Mouse (Mus musculus): ENCODE data around the gene Tanc1. TPM values are rescaled to one million over a fixed set of nuclear protein-coding genes. Genes with fewer than 3 reads are reported as not detected.

Gene Tanc1
- total RNA-seq, 2 experiments from 2014 or later: 118 to 124 TPM

- Histone ChIP-seq H3K4me3 (no peak overlapping the region), H3K27ac (no peak overlapping the region)
- TF ChIP-seq CTCF (conservative IDR thresholded peaks at IDR 0.05): no peak
- DNase-seq (ENCODE audit: low spot score in 2 of 2): no peak
Observed at GRCm38 (mm10) chr2:59680736-59681135, 68.9 kb downstream of the Tanc1 start.

- no peak overlapping the region for H3K27ac ChIP-seq
- TF ChIP-seq CTCF (conservative IDR thresholded peaks at IDR 0.05): no peak
- no peak overlapping the region for H3K4me3 ChIP-seq
- no peak for DNase-seq (ENCODE audit: low spot score in 2 of 2)
Observed at GRCm38 (mm10) chr2:59681181-59681580, 69.3 kb downstream of the Tanc1 start.

GRCm38 (mm10) chr2:59684864-59685605 is 73.2 kb downstream of the Tanc1 start:
- no peak overlapping the region for H3K4me3 ChIP-seq
- no peak for DNase-seq (ENCODE audit: low spot score in 2 of 2)

GRCm38 (mm10) chr2:59685606-59685950 is 73.7 kb downstream of the Tanc1 start:
- Histone ChIP-seq H3K27ac (peak overlapping the region; percentile 18; the same call in 1 of the 2 replicates), H3K4me3 (no peak overlapping the region)
- no peak for DNase-seq (ENCODE audit: low spot score in 2 of 2)
- TF ChIP-seq CTCF (conservative IDR thresholded peaks at IDR 0.05): no peak

More at GRCm38 (mm10) chr2:59684864-59685605, 73.2 kb downstream of the Tanc1 start:
- peak overlapping the region; percentile 33; the same call in 1 of the 2 replicates for H3K27ac ChIP-seq
- TF ChIP-seq CTCF (conservative IDR thresholded peaks at IDR 0.05): no peak

GRCm38 (mm10) chr2:59688261-59689104 is 76.6 kb downstream of the Tanc1 start:
- Histone ChIP-seq H3K27ac (peak overlapping the region; percentile 37), H3K4me3 (no peak overlapping the region)
- TF ChIP-seq CTCF (conservative IDR thresholded peaks at IDR 0.05): no peak; the same call in 1 of the 2 replicates
- no peak for DNase-seq (ENCODE audit: low spot score in 2 of 2)

- DNase-seq (ENCODE audit: low spot score in 2 of 2): no peak
- no peak overlapping the region for H3K4me3 ChIP-seq
- peak overlapping the region; percentile 12; the same call in 1 of the 2 replicates for H3K27ac ChIP-seq
- TF ChIP-seq CTCF (conservative IDR thresholded peaks at IDR 0.05): no peak
Observed at GRCm38 (mm10) chr2:59691112-59691511, 79.3 kb downstream of the Tanc1 start.

- H3K4me3 ChIP-seq: no peak overlapping the region
- DNase-seq (ENCODE audit: low spot score in 2 of 2): no peak
- no peak for TF ChIP-seq CTCF (conservative IDR thresholded peaks at IDR 0.05)
Observed at GRCm38 (mm10) chr2:59693473-59693872, 81.6 kb downstream of the Tanc1 start.

GRCm38 (mm10) chr2:59697123-59697522 is 85.3 kb downstream of the Tanc1 start:
- Histone ChIP-seq H3K4me3 (no peak overlapping the region), H3K27ac (peak overlapping the region; percentile 69)
- TF ChIP-seq CTCF (conservative IDR thresholded peaks at IDR 0.05): no peak
- no peak for DNase-seq (ENCODE audit: low spot score in 2 of 2)

More at GRCm38 (mm10) chr2:59693473-59693872, 81.6 kb downstream of the Tanc1 start:
- H3K27ac ChIP-seq: peak overlapping the region; percentile 76

GRCm38 (mm10) chr2:59697722-59698634 is 86.1 kb downstream of the Tanc1 start:
- DNase-seq (ENCODE audit: low spot score in 2 of 2): no peak
- peak overlapping the region; percentile 69 for H3K27ac ChIP-seq
- peak overlapping the region; percentile 24 for H3K4me3 ChIP-seq
- TF ChIP-seq CTCF (conservative IDR thresholded peaks at IDR 0.05): no peak

- Histone ChIP-seq H3K4me3 (no peak overlapping the region), H3K27ac (peak overlapping the region; percentile 69)
- no peak for TF ChIP-seq CTCF (conservative IDR thresholded peaks at IDR 0.05)
- no peak for DNase-seq (ENCODE audit: low spot score in 2 of 2)
Observed at GRCm38 (mm10) chr2:59698635-59699300, 86.9 kb downstream of the Tanc1 start.

GRCm38 (mm10) chr2:59699893-59700292 is 88.1 kb downstream of the Tanc1 start:
- no peak overlapping the region for H3K4me3 ChIP-seq
- no peak for TF ChIP-seq CTCF (conservative IDR thresholded peaks at IDR 0.05)
- DNase-seq (ENCODE audit: low spot score in 2 of 2): no peak
- H3K27ac ChIP-seq: no peak overlapping the region

- no peak overlapping the region for H3K27ac ChIP-seq
- H3K4me3 ChIP-seq: no peak overlapping the region
- TF ChIP-seq CTCF (conservative IDR thresholded peaks at IDR 0.05): no peak
- DNase-seq (ENCODE audit: low spot score in 2 of 2): no peak
Observed at GRCm38 (mm10) chr2:59705221-59705620, 93.4 kb downstream of the Tanc1 start.

Data from layer of hippocampus, adult 2 months (tissue).